Mouse (Mus musculus) embryonic facial prominence, embryonic 12.5 days (tissue): ENCODE measurements around the gene Ugt1a7c. TPM values are rescaled to one million over a fixed set of nuclear protein-coding genes. Genes with fewer than 3 reads are reported as not detected.

Experiments used
- ATAC-seq: fragments of 200-750 bp; cut with Nextera tagmentation; 2 replicates; pipeline ENCODE4 v1.8.0; 2017; ENCODE audit not compliant: insufficient number of reproducible peaks, insufficient read depth, low FRiP score, low TSS enrichment
- H3K27ac ChIP-seq: fragments of 300-500 bp; sonication (generic); 2 replicates; pipeline ENCODE4 v1.5.1; 2016; ENCODE audit warnings: mild to moderate bottlenecking
- H3K27me3 ChIP-seq: fragments of 300-500 bp; sonication (generic); 2 replicates; pipeline ENCODE4 v1.6.1; 2016; ENCODE audit warnings: mild to moderate bottlenecking, moderate library complexity
- H3K36me3 ChIP-seq: fragments of 300-500 bp; sonication (generic); 2 replicates; pipeline ENCODE4 v1.6.1; 2016; ENCODE audit warnings: mild to moderate bottlenecking
- H3K4me1 ChIP-seq: fragments of 300-500 bp; sonication (generic); 2 replicates; pipeline ENCODE4 v1.6.1; 2016
- H3K4me2 ChIP-seq: fragments of 300-500 bp; sonication (generic); replicated peaks from 2 replicates; pipeline ENCODE4 v1.6.1; 2016; ENCODE audit warnings: mild to moderate bottlenecking, moderate library complexity
- H3K4me3 ChIP-seq: fragments of 300-500 bp; sonication (generic); 2 replicates; pipeline ENCODE4 v1.5.1; 2016; ENCODE audit warnings: mild to moderate bottlenecking
- H3K9ac ChIP-seq: fragments of 300-500 bp; sonication (generic); 2 replicates; pipeline ENCODE4 v1.6.1; 2016; ENCODE audit warnings: mild to moderate bottlenecking, moderate library complexity
- H3K9me3 ChIP-seq: fragments of 300-500 bp; sonication (generic); 2 replicates; pipeline ENCODE4 v1.6.1; 2016; ENCODE audit warnings: mild to moderate bottlenecking, moderate library complexity
- WGBS: fragments of 180-500 bp; shearing (Covaris S2); methylation state at CpG from one replicate; pipeline ENCODE4 v1.1.7; 2016; 5-methylcytosine and 5-hydroxymethylcytosine counted together
- polyA plus RNA-seq: library from polyadenylated mRNA; unstranded; fragments of >200 nt; fragmentation: Nextera tagmentation; extraction: Ambion mirVana; gene quantifications from 2 replicates; pipeline ENCODE4 v1.2.1, GENCODE M21; 2016

Ugt1a7c gene
- polyA plus RNA-seq, 1 experiment from 2014 or later = 0.63 TPM

DNA sequence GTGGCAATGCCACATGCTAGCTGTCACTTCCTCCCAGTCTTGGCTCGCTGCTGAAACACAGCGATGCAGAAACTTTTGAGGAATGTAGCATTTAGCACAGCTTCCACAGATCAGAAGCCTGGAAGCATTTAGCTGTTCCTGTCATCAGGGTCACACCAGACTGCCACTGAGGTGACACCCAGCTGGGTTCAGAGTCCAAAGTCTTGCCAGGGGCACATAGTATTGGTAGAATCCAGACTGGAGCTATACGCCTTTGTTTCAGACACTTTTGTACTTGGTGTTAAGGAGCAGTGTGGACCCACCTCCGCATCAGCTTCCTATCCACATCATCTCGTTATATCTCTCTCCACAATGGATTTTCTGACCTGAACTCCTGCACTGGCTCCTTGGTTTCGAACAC lies 158.7 kb downstream of the Ugt1a7c start:
- peaks cover 91% of the 10 kb centered on the region for H3K9me3 ChIP-seq
- H3K4me2 ChIP-seq = no peak overlapping the region
- WGBS = 68% methylated on average over 6 of the region's 6 CpGs
- no peaks in the 10 kb centered on the region for H3K36me3 ChIP-seq
- no peak overlapping the region for H3K9ac ChIP-seq
- H3K4me1 ChIP-seq = no peaks in the 10 kb centered on the region
- H3K27ac ChIP-seq = no peak overlapping the region
- no peak for ATAC-seq
- no peaks in the 10 kb centered on the region for H3K27me3 ChIP-seq
- H3K4me3 ChIP-seq = no peak overlapping the region

- no peak for ATAC-seq
- Histone ChIP-seq H3K9me3 (peaks cover 80% of the 10 kb centered on the region), H3K4me2 (no peak overlapping the region), H3K27ac (no peak overlapping the region), H3K4me1 (no peaks in the 10 kb centered on the region), H3K36me3 (peaks cover 7% of the 10 kb centered on the region), H3K27me3 (no peaks in the 10 kb centered on the region), H3K9ac (no peak overlapping the region), H3K4me3 (no peak overlapping the region)
- 87% methylated on average over 12 of the region's 12 CpGs for WGBS
These were observed 160.1 kb downstream of the Ugt1a7c start for GRCm38 (mm10) chr1:88254793-88255465.

DNA sequence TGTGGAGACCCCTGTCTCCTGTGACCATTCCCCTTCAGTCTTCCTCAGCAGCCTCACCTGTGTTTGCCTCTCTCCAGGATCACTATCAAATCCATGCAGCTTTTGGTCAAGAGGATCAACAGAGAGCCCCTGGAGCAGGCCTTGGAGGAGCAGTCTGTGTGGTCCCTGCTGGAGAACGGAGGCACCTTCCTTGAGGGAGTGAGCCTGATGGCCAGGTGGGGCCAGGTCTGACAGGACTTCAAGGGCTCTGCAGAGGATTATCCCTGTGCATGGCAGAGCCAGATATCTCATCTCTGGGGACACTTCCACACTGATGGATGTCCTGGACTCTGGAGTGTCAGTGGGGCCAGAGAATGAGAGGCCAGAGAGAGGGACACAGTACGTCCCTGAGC lies 160.6 kb downstream of the Ugt1a7c start:
- Histone ChIP-seq H3K4me3 (no peak overlapping the region), H3K9me3 (peaks cover 79% of the 10 kb centered on the region), H3K36me3 (peaks cover 13% of the 10 kb centered on the region), H3K9ac (no peak overlapping the region), H3K4me1 (no peaks in the 10 kb centered on the region), H3K4me2 (no peak overlapping the region), H3K27me3 (no peaks in the 10 kb centered on the region), H3K27ac (no peak overlapping the region)
- ATAC-seq = no peak
- WGBS = 52% methylated on average over 2 of the region's 2 CpGs

- Histone ChIP-seq H3K27me3 (no peaks in the 10 kb centered on the region), H3K4me1 (no peaks in the 10 kb centered on the region), H3K4me3 (no peak overlapping the region), H3K27ac (no peak overlapping the region), H3K9ac (no peak overlapping the region), H3K36me3 (peaks cover 20% of the 10 kb centered on the region), H3K9me3 (peaks cover 73% of the 10 kb centered on the region), H3K4me2 (no peak overlapping the region)
- no peak for ATAC-seq
- WGBS = 76% methylated on average over 13 of the region's 13 CpGs
These were observed 161.3 kb downstream of the Ugt1a7c start for GRCm38 (mm10) chr1:88255989-88256754.

- Histone ChIP-seq H3K4me3 (no peak overlapping the region), H3K27me3 (no peaks in the 10 kb centered on the region), H3K4me2 (no peak overlapping the region), H3K27ac (no peak overlapping the region), H3K9me3 (peaks cover 70% of the 10 kb centered on the region), H3K36me3 (peaks cover 29% of the 10 kb centered on the region), H3K4me1 (no peaks in the 10 kb centered on the region), H3K9ac (no peak overlapping the region)
- WGBS = 79% methylated on average over 10 of the region's 10 CpGs
- no peak for ATAC-seq
These were observed 162.2 kb downstream of the Ugt1a7c start for GRCm38 (mm10) chr1:88256886-88257663.

DNA sequence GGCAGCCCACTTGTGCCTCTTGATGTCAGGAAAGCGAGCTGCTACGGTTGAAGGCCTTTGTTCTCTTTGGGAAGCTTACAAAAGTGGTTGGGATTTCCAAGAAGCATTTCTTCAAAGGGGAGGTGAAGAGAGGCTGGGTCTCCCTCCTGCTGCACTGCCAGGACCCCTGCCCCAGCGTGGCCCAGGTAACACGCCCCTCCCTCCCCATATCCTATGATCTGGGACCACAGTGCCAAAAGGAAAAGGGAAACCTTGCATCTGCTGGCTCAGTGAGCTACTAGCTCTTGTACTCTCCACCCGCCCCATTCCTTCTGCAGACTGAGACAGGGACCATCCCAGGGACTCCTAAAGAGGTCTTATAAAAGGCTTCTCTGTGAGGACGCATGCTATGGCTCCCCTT lies 162.8 kb downstream of the Ugt1a7c start:
- no peak overlapping the region for H3K4me3 ChIP-seq

GRCm38 (mm10) chr1:88258361-88258760 lies 163.5 kb downstream of the Ugt1a7c start:
- no peak overlapping the region for H3K9ac ChIP-seq
- no peaks in the 10 kb centered on the region for H3K4me1 ChIP-seq

More for the DNA sequence above, 162.8 kb downstream of the Ugt1a7c start:
- H3K27me3 ChIP-seq = no peaks in the 10 kb centered on the region
- no peaks in the 10 kb centered on the region for H3K4me1 ChIP-seq
- no peak overlapping the region for H3K9ac ChIP-seq
- WGBS = 81% methylated on average over 6 of the region's 6 CpGs
- ATAC-seq = no peak
- H3K9me3 ChIP-seq = peaks cover 64% of the 10 kb centered on the region
- no peak overlapping the region for H3K27ac ChIP-seq
- no peak overlapping the region for H3K4me2 ChIP-seq
- H3K36me3 ChIP-seq = peaks cover 35% of the 10 kb centered on the region

DNA sequence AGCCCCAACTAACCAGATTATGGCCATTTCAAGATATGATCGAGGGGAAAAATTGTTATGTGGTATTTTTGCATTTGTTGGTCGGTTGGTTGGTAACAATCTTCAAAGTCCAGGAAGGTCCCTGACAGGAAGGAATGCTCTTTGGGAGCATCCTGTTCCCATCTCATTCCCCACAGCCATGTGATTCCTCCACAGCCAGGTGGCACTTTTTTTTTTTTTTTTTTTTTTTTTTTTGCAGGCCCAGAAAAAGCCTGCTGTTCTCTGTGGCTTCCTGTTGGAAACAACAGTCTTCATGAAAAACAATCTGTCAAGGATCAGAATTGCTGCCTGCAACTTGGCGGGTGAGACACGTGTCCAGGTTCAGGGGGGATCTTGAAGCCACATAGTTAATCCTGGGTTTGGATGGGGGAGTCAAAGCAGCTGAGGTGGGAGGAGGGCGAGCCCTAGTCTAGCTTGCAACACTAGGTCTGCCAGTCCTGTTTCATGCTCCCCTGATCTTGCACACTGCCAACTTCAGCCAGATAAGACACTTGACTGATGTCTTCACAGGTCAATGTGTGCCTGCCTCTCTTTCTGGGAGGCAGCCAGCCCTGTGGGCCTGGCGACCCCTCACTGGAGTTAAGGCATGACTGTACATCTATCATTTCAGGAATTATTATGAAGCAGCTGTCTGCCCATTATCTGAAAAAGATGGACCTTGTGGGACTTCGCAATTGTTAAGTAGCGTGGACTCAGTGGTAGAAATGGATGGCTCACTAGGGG lies 164.2 kb downstream of the Ugt1a7c start:
- Histone ChIP-seq H3K27me3 (no peaks in the 10 kb centered on the region), H3K27ac (no peak overlapping the region), H3K9ac (no peak overlapping the region), H3K36me3 (peaks cover 49% of the 10 kb centered on the region), H3K4me2 (no peak overlapping the region), H3K9me3 (peaks cover 54% of the 10 kb centered on the region), H3K4me3 (no peak overlapping the region), H3K4me1 (no peaks in the 10 kb centered on the region)
- ATAC-seq = no peak
- WGBS = 79% methylated on average over 8 of the region's 8 CpGs

More at GRCm38 (mm10) chr1:88258361-88258760, 163.5 kb downstream of the Ugt1a7c start:
- Histone ChIP-seq H3K27me3 (no peaks in the 10 kb centered on the region), H3K4me2 (no peak overlapping the region), H3K4me3 (no peak overlapping the region), H3K9me3 (peaks cover 58% of the 10 kb centered on the region), H3K36me3 (peaks cover 42% of the 10 kb centered on the region), H3K27ac (no peak overlapping the region)
- no peak for ATAC-seq
- whole genome bisulfite sequencing = 65% methylated on average over 6 of the region's 6 CpGs

- H3K9ac ChIP-seq = no peak overlapping the region
- H3K4me3 ChIP-seq = no peak overlapping the region
- no peaks in the 10 kb centered on the region for H3K27me3 ChIP-seq
- H3K4me1 ChIP-seq = no peaks in the 10 kb centered on the region
- WGBS = 75% methylated on average over 4 of the region's 4 CpGs
- H3K4me2 ChIP-seq = no peak overlapping the region
- peaks cover 51% of the 10 kb centered on the region for H3K9me3 ChIP-seq
- 0 out of 2 replicates have a peak, but pooled peaks have one; percentile 0 for ATAC-seq
- H3K36me3 ChIP-seq = peaks cover 55% of the 10 kb centered on the region
- H3K27ac ChIP-seq = no peak overlapping the region
These were observed 164.8 kb downstream of the Ugt1a7c start for GRCm38 (mm10) chr1:88259643-88260024.

DNA sequence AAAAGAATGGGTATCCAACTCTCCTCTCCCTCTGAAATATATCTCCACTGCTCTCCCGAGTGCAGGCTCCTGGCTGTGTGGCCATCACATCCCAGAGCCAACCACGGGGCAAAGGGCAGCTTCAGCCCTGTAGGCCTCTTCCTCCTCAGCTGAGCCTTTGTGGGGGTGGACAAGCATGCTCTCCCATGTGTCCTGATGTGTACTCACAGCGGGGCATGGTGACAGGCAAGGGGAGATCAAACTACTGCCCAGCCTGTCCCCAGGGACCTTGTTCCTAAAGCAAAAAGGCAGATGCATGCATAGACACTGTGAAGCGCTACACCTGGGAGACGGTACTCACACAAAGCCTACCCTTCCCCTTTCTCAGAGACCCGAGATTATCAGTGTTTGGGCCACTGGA lies 165.3 kb downstream of the Ugt1a7c start:
- H3K4me3 ChIP-seq = no peak overlapping the region
- peaks cover 59% of the 10 kb centered on the region for H3K36me3 ChIP-seq
- H3K9me3 ChIP-seq = peaks cover 51% of the 10 kb centered on the region
- H3K4me1 ChIP-seq = no peaks in the 10 kb centered on the region
- no peak overlapping the region for H3K4me2 ChIP-seq
- ATAC-seq = 0 out of 2 replicates have a peak, but pooled peaks have one; percentile 8
- no peak overlapping the region for H3K27ac ChIP-seq
- WGBS = 81% methylated on average over 6 of the region's 6 CpGs
- H3K9ac ChIP-seq = no peak overlapping the region
- H3K27me3 ChIP-seq = no peaks in the 10 kb centered on the region
